Mouse (Mus musculus) liver, adult 2 months (tissue): ENCODE measurements around the gene Prdm10.

ENCODE experiments used
- CTCF ChIP-seq: fragments of 200-500 bp; IDR thresholded peaks from 2 replicates; pipeline ENCODE4 v1.5.1; 2011; ENCODE audit warnings: low read depth, low read length, control low read depth
- POLR2A ChIP-seq: fragments of 200-500 bp; IDR thresholded peaks from 2 replicates; pipeline ENCODE4 v1.6.1; 2011; ENCODE audit warnings: low read length, control low read depth; ENCODE audit not compliant: insufficient read depth; ENCODE audit errors: extremely low read depth

DNA sequence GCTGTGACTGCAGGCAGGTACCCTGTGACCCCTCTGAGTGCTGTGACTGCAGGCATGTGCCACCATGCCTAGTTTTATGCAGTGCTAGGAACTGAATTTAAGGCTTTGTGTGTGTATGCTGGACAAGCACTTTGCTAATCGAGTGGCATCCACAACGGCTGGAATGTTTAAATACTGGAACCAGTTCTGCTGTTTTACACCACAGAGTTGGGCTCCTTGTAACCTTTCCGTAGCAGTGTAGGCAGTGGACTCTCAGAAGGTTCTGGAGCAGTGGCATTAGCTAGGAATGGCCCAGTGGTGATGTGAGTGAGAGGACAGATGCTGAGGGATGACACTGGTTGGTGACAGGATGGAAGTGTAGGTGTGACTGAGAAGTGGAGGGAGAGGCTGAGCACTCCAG lies 26.9 kb downstream of the Prdm10 start:
- TF ChIP-seq CTCF: no peak
- TF ChIP-seq POLR2A: no peak
